Mouse (Mus musculus): ENCODE measurements around the gene Vps16. TPM values are rescaled to one million over a fixed set of nuclear protein-coding genes. Genes with fewer than 3 reads are reported as not detected.
A peak's percentile ranks its signal among the peaks of the same experiment; 100 is the strongest.

Vps16 gene
- polyA plus RNA-seq, 1 experiment from 2014 or later, result 67.1 TPM

GRCm38 (mm10) chr2:130398091-130398490 is 26.0 kb upstream of the Vps16 start:
- H3K27me3 ChIP-seq, result peaks cover 3% of the 10 kb centered on the region
- in situ Hi-C loops (cut with MboI; ENCODE audit: low pct_unique_long_range_greater_than_20kb), result no loop called here
- ChIA-PET CTCF (no interaction called here), POLR2A (no interaction called here)
- ATAC-seq (no peak), DNase-seq (ENCODE audit: low read depth, low spot score) (no peak)
- TF ChIP-seq CTCF (IDR thresholded peaks at IDR 0.05), result no peak

DNA sequence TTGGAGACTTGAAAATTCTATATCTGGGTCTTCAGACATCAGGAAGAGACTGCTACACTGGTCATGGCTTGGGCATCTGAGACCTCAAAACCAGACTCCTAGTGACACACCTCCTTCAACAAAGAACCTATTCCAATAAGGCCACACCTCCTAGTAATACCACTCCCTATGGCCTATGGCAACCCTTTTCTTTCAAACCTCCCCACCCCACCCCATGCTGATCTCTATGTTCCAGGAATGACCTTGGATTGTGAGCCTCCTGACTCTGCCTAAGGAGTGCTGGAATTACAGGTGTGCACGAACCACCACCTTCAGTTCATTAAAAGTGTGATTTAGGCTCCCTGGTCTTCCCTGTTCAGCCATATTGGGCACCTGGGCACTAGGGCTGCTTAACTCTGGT is 24.1 kb upstream of the Vps16 start:
- peaks cover 3% of the 10 kb centered on the region for H3K27me3 ChIP-seq
- TF ChIP-seq CTCF (IDR thresholded peaks at IDR 0.05), result no peak
- in situ Hi-C loops (cut with MboI; ENCODE audit: low pct_unique_long_range_greater_than_20kb), result no loop called here
- CTCF ChIA-PET, result no interaction called here
- ATAC-seq (no peak), DNase-seq (ENCODE audit: low read depth, low spot score) (no peak)
- POLR2A ChIA-PET, result no interaction called here

DNA sequence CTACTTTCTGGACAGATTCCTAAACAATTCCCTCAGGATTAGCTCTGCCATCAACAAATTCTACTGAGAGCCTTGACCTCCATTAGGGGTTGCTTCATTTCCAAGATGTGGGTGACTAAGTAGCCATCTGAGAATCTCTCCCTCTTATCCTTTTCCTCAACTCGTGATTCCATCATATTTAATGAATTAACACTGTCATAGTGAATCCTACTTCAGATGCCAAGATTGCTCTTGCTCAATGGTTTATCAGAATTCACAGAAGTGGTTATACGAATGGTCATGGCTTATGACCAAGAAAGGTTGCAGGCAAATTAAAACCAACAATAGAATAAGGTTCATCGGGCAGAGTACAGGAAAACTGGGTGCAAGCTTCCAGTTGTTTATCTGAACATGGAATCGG is 22.2 kb upstream of the Vps16 start:
- H3K27me3 ChIP-seq, result no peaks in the 10 kb centered on the region
- in situ Hi-C loops (cut with MboI; ENCODE audit: low pct_unique_long_range_greater_than_20kb), result no loop called here
- DNase-seq (ENCODE audit: low read depth, low spot score) (no peak), ATAC-seq (no peak)
- CTCF ChIA-PET, result interaction anchor here (1.0 to 1.3 kb wide), 3 partner anchors 12 to 14 kb away, joined by 3 to 4 read pairs (median 3); no protein-coding TSS in a partner anchor
- no peak for TF ChIP-seq CTCF (IDR thresholded peaks at IDR 0.05)
- POLR2A ChIA-PET, result no interaction called here

DNA sequence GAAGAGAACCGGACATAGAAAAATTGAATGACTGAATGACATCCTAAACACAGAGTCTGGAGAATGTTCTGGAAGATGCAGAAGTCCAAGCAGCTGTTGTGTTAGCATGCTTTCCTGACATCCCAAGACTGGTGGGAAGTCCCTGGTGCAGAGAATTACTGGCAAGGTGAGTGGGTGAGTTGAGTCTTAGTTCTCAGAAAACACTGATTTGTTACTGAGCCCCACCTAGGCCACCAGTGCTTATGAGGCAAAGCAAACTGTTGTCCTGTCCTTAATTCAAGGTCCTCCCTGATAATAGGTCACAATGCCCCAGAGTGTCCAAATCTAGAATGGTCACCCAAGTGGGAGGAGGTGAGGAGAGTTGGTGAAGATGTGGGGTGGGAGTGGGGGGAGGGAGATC is 19.2 kb upstream of the Vps16 start, which contains the start of the genes Gm28372 and 1700020A23Rik:
Gm28372 (plus strand) TSS at position 301 of the 400 bp plus-strand sequence.
1700020A23Rik (plus strand) TSS at position 321 of the 400 bp plus-strand sequence.
- DNase-seq (ENCODE audit: low read depth, low spot score) (no peak), ATAC-seq (no peak)
- ChIA-PET CTCF (interaction anchor here (1.4 kb wide), 1 partner anchor 16 kb away, joined by 6 read pairs; no protein-coding TSS in a partner anchor), POLR2A (no interaction called here)
- H3K27me3 ChIP-seq, result no peaks in the 10 kb centered on the region
- in situ Hi-C loops (cut with MboI; ENCODE audit: low pct_unique_long_range_greater_than_20kb), result loop anchor here (5.0 kb wide), 1 partner anchor 113 kb away; no protein-coding TSS in a partner anchor
- TF ChIP-seq CTCF (IDR thresholded peaks at IDR 0.05), result no peak

- CTCF ChIA-PET, result interaction anchor here (1.4 kb wide), 1 partner anchor 18 kb away, joined by 6 read pairs; no protein-coding TSS in a partner anchor
- POLR2A ChIA-PET, result no interaction called here
Measured at GRCm38 (mm10) chr2:130406178-130406577, 18.0 kb upstream of the Vps16 start, which contains the start of gene Tmem239. Tmem239 (plus strand) TSS chr2:130406478.

DNA sequence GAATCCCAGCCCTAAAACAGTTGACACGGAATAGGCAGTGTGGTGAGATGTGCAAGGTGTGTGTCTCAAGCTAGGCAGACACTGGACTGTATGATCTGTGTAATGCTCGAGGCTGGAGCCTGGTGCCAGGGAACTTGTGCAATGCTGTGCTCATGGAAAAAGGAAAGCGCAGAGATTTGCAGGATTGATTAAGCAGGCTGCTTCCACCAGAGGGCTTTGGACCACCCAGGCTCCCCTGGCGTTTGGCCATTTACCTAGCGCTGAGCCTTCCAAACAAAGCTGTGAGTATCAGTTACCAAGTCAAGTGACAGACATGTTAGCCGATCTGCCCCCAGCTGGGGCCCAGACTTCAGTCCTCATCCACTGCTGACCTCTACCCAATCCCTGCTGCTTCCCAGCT is 15.9 kb upstream of the Vps16 start:
- DNase-seq (ENCODE audit: low read depth, low spot score) (no peak), ATAC-seq (no peak)
- in situ Hi-C loops (cut with MboI; ENCODE audit: low pct_unique_long_range_greater_than_20kb), result loop anchor here (5.0 kb wide), 1 partner anchor 116 kb away; no protein-coding TSS in a partner anchor
- ChIA-PET POLR2A (no interaction called here), CTCF (interaction anchor here (1.2 to 1.8 kb wide), 4 partner anchors 8 to 117 kb away, joined by 5 to 6 read pairs (median 6); no protein-coding TSS in a partner anchor)
- TF ChIP-seq CTCF (IDR thresholded peaks at IDR 0.05), result no peak
- no peaks in the 10 kb centered on the region for H3K27me3 ChIP-seq

More at GRCm38 (mm10) chr2:130406178-130406577, 18.0 kb upstream of the Vps16 start, which contains the start of gene Tmem239:
- no peaks in the 10 kb centered on the region for H3K27me3 ChIP-seq
- no peak for DNase-seq (ENCODE audit: low read depth, low spot score)
- no peak for TF ChIP-seq CTCF (IDR thresholded peaks at IDR 0.05)
- no peak for ATAC-seq
- in situ Hi-C loops (cut with MboI; ENCODE audit: low pct_unique_long_range_greater_than_20kb), result loop anchor here (5.0 kb wide), 1 partner anchor 114 kb away; no protein-coding TSS in a partner anchor

DNA sequence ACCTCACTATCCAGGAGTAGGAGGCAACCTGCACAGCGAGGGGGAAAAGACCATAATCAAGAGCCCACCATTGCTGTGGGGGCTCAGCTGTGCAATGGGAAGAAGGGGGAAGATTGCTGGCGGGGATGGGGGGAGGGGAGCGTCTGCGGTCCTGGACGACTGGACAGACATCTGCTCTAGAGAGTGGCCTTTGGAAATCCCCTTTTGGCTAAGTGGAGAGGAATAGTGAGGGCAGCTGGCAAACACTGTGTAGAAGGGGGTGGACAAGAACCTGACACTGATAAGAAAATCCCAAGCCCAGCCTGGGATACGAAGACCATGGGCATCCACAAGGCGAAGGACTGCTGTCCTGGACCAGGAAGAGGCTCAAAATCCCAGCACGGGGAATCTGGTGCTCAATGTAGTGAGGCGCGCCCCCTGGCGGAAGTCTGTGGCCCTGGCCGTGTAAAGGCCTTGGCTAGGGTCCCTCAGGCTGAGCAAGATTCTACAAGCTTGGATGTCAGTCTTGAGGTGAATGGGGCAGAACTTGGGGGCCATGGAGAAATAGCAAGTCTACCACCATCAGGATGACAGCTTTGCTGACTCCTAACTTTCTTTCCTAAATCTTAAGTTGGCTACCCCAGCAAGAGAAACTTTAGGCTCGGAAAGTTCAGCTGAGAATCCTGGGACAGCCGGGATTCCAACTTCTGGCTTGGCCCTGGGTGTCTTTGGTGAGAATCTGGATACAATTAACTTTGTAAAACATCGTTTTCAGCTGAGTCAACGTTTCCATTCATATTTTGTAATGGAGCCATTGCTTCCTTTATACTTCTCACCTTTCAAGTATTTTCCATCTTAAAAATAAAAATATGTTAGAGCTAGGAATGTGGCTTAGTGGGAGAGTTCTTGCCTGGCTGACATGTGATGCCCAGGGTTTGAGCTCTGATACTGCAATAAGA is 12.3 kb upstream of the Vps16 start:
- CTCF ChIA-PET, result interaction anchor here (0.6 to 3.0 kb wide), 16 partner anchors 9 to 130 kb away, joined by 3 to 22 read pairs (median 4); partner anchors contain the start of genes Pced1a and Vps16
- TF ChIP-seq CTCF (IDR thresholded peaks at IDR 0.05), result peak; percentile 96
- ATAC-seq (peak; percentile 87), DNase-seq (ENCODE audit: low read depth, low spot score) (peak; percentile 25)
- no peaks in the 10 kb centered on the region for H3K27me3 ChIP-seq
- POLR2A ChIA-PET, result interaction anchor here (0.6 kb wide), 1 partner anchor 87 kb away, joined by 4 read pairs; no protein-coding TSS in a partner anchor
- in situ Hi-C loops (cut with MboI; ENCODE audit: low pct_unique_long_range_greater_than_20kb), result no loop called here

DNA sequence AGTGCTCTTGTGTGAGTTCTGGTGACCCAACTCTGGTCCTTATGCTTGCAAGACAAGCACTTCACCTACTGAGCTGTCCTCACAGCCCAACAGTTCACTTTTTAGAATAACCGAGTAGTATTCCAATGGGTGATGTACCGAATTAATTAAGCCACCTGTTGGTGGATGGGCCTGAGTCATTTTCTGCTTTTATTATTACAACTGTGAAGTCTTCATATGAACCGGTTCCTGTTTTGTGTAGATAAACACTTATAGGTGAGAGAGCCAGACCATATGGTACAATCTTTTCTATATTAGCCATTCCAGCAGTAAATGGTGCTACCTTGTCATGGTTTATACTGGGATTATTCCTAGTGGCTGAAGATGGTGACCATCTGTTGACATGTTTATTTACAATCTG is 11.4 kb upstream of the Vps16 start:
- DNase-seq (ENCODE audit: low read depth, low spot score) (no peak), ATAC-seq (no peak)
- TF ChIP-seq CTCF (IDR thresholded peaks at IDR 0.05), result no peak
- in situ Hi-C loops (cut with MboI; ENCODE audit: low pct_unique_long_range_greater_than_20kb), result no loop called here
- ChIA-PET POLR2A (no interaction called here), CTCF (interaction anchor here (0.8 to 3.0 kb wide), 12 partner anchors 8 to 130 kb away, joined by 3 to 22 read pairs (median 4); partner anchors contain the start of genes Pced1a and Vps16)
- H3K27me3 ChIP-seq, result no peaks in the 10 kb centered on the region

DNA sequence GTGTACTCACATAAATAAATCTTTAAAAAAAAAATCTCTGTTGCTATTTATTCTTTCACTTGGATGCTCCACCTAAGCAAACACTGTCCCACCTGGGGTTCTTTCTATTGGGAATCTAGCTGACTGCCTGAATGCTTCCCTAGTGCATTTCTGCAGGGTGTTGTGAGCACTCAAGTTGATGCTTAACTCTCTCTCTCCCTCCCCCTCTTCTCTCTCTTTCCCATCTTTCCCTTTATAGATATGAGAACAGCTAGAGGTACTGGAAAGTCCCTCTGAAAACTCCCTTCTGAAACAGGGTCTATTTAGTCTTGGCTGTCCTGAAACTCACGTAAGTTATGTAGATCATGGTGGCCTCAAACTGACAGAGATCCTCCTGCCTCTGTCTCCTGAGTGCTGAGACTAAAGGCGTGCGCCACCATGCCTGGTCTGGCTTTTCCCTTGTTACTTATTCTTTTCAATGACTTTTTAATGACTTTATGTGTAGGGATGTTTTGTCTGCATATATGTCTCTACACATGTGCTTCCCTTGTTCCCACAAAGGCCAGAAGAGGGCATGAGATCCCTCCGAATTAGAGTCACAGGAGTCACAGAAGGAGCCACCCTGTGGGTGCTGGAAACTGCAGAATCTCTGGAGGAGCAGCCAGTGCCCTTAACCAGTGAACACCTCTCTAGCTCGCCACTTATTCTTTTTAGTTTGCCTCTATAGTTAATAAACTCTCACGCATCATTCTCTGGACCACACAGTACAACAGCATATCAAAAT is 9.9 kb upstream of the Vps16 start:
- no peak for ATAC-seq
- CTCF ChIA-PET, result interaction anchor here (1.1 to 3.0 kb wide), 3 partner anchors 9 to 25 kb away, joined by 3 to 22 read pairs (median 16); partner anchors contain the start of genes Pced1a and Vps16
- POLR2A ChIA-PET, result no interaction called here
- no peak for TF ChIP-seq CTCF (IDR thresholded peaks at IDR 0.05)
- H3K27me3 ChIP-seq, result no peaks in the 10 kb centered on the region
- DNase-seq (ENCODE audit: low read depth, low spot score), result no peak
- in situ Hi-C loops (cut with MboI; ENCODE audit: low pct_unique_long_range_greater_than_20kb), result no loop called here
